Mouse (Mus musculus): ENCODE results near the gene Six5. TPM values are rescaled to one million over a fixed set of nuclear protein-coding genes. Genes with fewer than 3 reads are reported as not detected.
"Not testable (repeated sequence)": the region's sequence is repeated elsewhere in the genome, so short reads cannot be mapped to it uniquely, and the experiment has no call there.

The Six5 gene
- 5.4 and 5.7 TPM in 2 replicates for polyA plus RNA-seq (2012; rRNA removed)

DNA sequence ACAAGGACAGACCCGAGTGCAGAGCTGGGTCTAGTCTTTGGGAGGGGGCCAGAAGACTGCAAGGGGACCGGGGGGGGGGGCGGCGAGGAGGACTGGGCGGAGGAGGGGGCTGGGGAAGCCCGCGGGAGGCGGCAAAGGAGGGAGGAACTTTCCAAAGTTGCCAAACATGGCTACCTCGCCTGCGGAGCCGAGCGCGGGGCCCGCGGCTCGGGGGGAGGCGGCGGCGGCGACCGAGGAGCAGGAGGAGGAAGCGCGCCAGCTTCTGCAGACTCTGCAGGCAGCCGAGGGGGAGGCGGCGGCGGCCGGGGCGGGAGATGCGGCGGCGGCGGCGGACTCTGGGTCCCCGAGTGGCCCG is at the start of gene Six5:
Gene Six5 (plus strand): TSS at position 124 of the 355 bp plus-strand sequence.
- DNase-seq (ENCODE audit: extremely low spot score in 1 of 2, low spot score in 1 of 2): no peak

GRCm38 (mm10) chr7:19044616-19045015 is 49.8 kb upstream of the Six5 start:
- DNase-seq (ENCODE audit: extremely low spot score in 1 of 2, low spot score in 1 of 2): no peak

DNA sequence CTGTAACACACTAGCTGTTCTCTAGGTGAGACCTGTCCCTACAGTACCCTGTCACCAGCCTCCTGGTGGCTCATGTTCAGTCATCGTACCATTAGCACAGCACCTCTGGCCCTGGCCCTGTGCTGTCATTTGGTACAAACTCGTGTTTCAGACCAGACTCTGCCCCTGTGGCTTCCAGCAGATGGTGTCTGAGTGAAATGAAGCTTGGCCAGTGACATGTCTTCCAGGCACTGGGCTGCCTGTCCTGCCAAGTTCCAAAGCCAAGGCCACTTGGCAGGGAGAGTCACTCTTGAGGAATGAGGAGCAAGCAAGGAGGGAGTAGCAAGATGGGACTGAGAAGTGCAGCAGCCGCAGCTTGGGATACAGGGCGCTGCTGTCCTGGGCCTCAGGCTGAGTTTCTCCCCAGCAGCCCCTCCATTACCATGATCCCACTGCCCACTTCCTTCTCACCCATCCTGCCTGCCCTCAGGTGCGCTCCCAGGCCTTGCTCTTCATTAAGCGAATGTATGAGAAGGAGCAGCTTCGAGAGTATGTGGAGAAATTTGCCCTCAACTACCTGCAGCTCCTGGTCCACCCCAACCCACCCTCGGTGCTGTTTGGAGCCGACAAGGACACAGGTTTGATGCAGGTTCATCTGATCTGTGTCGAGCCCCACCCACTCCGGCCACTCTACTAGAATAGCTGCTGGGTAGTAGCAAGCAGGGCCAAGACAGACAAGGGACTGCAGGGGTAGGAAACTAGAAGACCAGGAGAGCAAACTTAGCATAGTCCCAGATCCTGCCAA is 47.9 kb upstream of the Six5 start:
- no peak for DNase-seq (ENCODE audit: extremely low spot score in 1 of 2, low spot score in 1 of 2)

DNA sequence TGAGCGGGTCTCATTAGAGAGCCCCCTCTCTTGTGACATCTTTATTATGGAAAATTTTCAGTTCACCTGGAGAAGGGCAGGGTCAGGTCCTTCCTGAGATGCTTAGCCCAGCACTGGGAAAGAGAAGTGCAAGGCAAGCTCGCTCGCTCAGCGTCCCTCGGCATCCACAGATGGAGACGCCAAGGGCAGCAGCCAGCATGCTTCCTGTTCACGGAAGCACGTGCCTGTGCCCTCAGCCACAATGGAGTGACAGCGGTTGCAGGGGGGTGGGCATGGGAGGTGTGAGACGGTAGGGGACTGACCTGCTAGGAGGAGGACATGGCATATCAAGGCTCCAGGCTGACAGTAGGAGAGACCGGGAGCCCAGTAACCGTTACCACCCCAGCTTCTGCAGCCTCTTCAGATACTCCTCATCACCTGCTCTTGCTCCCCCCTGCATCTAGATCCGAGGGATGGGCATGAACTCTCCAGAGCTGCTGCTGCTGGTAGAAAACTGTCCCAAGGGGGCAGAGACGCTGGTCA is 46.3 kb upstream of the Six5 start:
- DNase-seq (ENCODE audit: extremely low spot score in 1 of 2, low spot score in 1 of 2): no peak

DNA sequence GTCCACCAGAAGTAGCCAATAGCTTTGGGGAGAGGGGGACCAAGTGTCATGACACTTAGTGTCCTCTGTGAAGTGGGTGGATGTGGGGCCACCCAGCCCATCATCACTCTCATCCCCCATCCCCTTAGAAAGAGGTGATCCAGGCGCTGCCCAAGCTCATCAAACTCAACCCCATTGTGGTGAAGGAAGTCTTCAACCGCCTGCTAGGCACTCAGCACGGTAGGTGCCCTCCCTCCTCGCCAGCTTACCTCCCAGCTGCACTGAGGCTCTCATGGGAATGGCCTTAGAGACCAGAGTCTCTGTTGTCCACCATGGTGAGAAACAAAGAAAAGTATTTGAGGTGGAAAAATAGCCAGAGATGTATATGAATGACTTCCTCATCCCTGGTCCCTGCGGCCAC is 45.1 kb upstream of the Six5 start:
- no peak for DNase-seq (ENCODE audit: extremely low spot score in 1 of 2, low spot score in 1 of 2)

GRCm38 (mm10) chr7:19050172-19050571 is 44.2 kb upstream of the Six5 start:
- DNase-seq (ENCODE audit: extremely low spot score in 1 of 2, low spot score in 1 of 2): peak in 1 of 2 experiments; percentile 49

DNA sequence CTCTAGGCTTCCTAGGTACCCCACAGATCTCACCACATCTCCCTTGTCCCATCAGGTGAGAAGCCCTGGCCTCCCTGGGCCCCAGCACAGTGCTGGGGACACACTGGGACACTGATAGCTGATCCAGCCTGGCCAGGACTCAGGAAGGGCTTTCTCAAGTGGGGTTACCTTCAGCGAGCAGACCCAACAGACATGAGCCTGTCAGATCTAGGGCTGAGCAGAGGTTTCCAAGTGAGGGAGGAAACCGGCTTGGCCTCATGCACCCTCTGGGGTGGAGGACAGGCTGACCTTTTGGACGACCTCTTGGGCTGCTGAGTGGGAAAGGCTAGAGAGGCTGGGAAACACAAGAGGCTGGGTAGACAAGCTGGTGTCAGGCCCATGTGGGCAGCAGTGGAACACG is 43.2 kb upstream of the Six5 start:
- no peak for DNase-seq (ENCODE audit: extremely low spot score in 1 of 2, low spot score in 1 of 2)

- peak; percentile 69 for DNase-seq (ENCODE audit: extremely low spot score in 1 of 2, low spot score in 1 of 2)
Observed at GRCm38 (mm10) chr7:19052345-19053135, 41.9 kb upstream of the Six5 start.

DNA sequence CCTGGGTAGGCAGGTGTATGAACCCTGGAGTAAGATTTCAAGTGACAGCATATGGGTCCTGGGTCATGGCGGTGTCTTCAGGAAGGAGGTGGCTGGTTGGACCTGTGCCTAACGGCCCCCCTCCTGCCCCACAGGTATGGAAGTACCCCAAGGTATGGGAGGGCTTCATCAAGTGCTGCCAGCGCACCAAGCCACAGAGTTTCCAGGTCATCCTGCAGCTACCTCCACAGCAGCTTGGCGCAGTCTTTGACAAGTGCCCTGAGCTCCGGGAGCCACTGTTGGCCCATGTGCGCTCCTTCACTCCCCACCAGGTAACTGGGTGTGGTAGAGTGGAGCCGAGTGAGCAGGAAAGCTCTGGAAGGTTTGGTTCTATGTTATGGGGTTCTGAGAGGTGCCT is 41.3 kb upstream of the Six5 start:
- no peak for DNase-seq (ENCODE audit: extremely low spot score in 1 of 2, low spot score in 1 of 2)

GRCm38 (mm10) chr7:19054047-19054776 is 40.2 kb upstream of the Six5 start, which contains the start of gene Rsph6a:
Gene Rsph6a (plus strand): TSS chr7:19054690.
- no peak for DNase-seq (ENCODE audit: extremely low spot score in 1 of 2, low spot score in 1 of 2)

GRCm38 (mm10) chr7:19054777-19055076 is 39.7 kb upstream of the Six5 start:
- DNase-seq (ENCODE audit: extremely low spot score in 1 of 2, low spot score in 1 of 2): no peak

DNA sequence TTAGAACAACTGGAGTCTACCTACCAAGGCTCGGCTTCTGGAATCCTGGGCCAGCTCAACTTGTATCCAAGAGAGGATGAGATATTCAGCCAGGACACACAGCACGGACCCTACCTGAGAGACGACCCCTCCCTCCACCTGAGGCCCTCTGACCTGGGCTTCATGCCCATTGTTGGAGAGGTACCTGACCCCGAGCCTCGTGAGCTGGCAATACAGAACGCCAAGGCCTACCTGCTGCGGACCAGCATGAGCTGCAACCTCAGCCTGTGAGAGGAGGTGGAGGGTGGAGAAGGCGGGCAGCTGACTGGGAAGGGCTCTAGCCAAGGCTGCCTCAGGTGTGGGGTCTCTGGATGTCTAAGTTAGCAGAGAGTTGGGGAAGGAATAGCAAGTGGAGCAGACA is 39.3 kb upstream of the Six5 start:
- DNase-seq (ENCODE audit: extremely low spot score in 1 of 2, low spot score in 1 of 2): no peak

- DNase-seq (ENCODE audit: extremely low spot score in 1 of 2, low spot score in 1 of 2): no peak
Observed at GRCm38 (mm10) chr7:19057405-19057804, 37.0 kb upstream of the Six5 start.

DNA sequence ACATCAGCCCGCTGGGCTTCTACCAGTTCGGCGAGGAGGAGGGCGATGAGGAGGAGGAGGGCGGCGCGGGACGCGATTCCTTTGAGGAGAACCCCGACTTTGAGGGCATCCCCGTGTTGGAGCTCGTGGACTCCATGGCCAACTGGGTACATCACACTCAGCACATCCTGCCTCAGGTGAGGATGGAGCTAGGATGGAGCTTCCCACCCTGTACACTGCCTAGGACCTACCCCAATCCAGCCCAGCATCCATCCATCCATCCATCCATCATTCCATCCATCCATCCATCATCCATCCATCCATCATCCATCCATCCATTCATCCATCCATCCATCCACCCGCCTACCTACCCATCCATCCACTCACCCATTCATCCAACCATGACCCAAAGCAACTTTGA is 28.5 kb upstream of the Six5 start:
- no peak for DNase-seq (ENCODE audit: extremely low spot score in 1 of 2, low spot score in 1 of 2)

DNA sequence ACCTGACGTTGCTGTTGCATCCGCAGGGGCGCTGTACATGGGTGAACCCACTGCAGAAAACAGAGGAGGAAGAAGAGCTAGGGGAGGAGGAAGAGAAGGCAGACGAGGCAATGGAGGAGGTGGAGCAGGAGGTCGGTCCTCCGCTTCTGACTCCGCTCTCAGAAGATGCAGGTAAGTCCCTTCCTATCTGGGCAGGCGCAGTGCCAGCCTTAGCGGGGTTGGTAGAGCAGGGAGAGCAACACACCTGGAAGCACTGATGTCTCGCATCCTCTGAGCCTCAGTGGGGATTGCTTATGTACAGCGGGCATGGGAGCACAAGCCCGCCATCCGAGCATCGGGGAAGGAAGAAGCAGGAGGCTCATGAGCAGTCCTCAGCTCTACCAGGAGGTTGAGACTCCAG is 27.3 kb upstream of the Six5 start:
- no peak for DNase-seq (ENCODE audit: extremely low spot score in 1 of 2, low spot score in 1 of 2)

DNA sequence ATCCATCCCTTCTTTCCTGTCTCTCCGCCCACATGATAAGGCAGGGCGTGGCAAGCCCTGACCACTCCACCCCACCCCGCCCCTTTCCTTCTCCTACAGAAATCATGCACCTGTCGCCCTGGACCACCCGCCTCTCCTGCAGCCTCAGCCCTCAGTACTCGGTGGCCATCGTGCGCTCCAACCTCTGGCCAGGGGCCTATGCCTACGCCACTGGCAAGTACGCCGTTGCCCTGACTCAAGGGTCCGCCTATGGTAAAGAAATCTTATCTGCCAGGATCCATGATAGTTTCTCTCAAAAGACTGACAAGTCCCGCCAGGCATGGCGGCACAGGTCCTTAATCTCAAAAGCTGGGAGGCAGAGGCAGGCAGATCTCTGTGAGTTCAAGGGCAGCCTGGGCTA is 26.5 kb upstream of the Six5 start:
- no peak for DNase-seq (ENCODE audit: extremely low spot score in 1 of 2, low spot score in 1 of 2)

- DNase-seq (ENCODE audit: extremely low spot score in 1 of 2, low spot score in 1 of 2): peak in 1 of 2 experiments; percentile 88
Observed at GRCm38 (mm10) chr7:19068707-19069106, 25.7 kb upstream of the Six5 start.

- DNase-seq (ENCODE audit: extremely low spot score in 1 of 2, low spot score in 1 of 2): no peak
Observed at GRCm38 (mm10) chr7:19069500-19069899, 24.9 kb upstream of the Six5 start.

GRCm38 (mm10) chr7:19071024-19071423 is 23.4 kb upstream of the Six5 start:
- not testable (repeated sequence) for DNase-seq (ENCODE audit: extremely low spot score in 1 of 2, low spot score in 1 of 2)

- DNase-seq (ENCODE audit: extremely low spot score in 1 of 2, low spot score in 1 of 2): peak in 1 of 2 experiments; percentile 56
Observed at GRCm38 (mm10) chr7:19073504-19073903, 20.9 kb upstream of the Six5 start.

GRCm38 (mm10) chr7:19074494-19074893 is 19.9 kb upstream of the Six5 start:
- DNase-seq (ENCODE audit: extremely low spot score in 1 of 2, low spot score in 1 of 2): no peak

Data from frontal cortex, adult 2 months (tissue).